Mouse (Mus musculus) left cerebral cortex, postnatal 4 days (tissue): ENCODE measurements around the gene Foxc2. TPM values are rescaled to one million over a fixed set of nuclear protein-coding genes. Genes with fewer than 3 reads are reported as not detected.

ENCODE experiments used
- DNase-seq: peaks from one replicate; pipeline ENCODE4 v3.0.0-alpha.2; 2022
- intact Hi-C: fragments of 180-260 bp; cut with DNase I; formaldehyde crosslinking; loops from one replicate; pipeline ENCODE4 v1.15.1; 2025
- total RNA-seq, 2 experiments: library from RNA; stranded (reverse); gene quantifications; 2 replicates each; pipeline ENCODE4 v1.2.3; 2021

Foxc2 gene
- total RNA-seq, 2 experiments from 2014 or later: 4.3 to 4.4 TPM

DNA sequence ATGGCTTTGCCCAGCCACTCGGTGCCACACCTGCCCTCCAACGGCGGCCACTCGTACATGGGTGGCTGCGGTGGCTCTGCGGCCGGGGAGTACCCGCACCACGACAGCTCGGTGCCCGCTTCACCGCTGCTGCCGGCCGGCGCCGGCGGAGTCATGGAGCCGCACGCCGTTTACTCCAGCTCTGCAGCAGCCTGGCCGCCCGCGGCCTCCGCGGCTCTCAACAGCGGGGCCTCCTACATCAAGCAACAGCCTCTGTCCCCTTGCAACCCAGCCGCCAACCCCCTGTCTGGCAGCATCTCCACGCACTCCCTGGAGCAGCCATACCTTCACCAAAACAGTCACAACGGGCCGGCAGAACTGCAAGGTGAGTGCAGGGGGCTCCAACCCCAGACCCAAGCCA, 31.0 kb upstream of the Foxc2 start:
- no peak for DNase-seq
- intact Hi-C loops: no loop called here

DNA sequence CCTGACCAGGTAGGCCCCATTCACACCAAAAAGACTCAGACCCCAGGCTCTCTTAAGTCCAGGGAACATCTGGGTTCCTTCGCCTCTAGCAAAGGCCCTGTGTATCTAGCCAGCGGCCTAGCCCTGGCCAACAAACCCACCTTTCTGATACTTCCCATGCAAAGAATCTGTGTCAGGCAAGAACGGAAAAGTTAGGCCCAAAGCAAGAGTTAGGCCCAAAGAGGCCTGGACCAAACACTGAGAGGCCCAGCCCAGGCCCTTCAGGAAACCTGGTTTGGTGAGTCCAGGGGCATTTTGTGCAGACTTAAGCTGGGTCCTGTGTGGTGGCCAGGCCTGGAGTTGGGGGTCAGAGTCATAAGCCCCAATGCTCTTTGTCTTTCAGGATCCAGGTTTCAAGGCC, 30.4 kb upstream of the Foxc2 start:
- intact Hi-C loops: no loop called here
- DNase-seq: no peak

GRCm38 (mm10) chr8:121086004-121086900, 29.7 kb upstream of the Foxc2 start:
- intact Hi-C loops: no loop called here

DNA sequence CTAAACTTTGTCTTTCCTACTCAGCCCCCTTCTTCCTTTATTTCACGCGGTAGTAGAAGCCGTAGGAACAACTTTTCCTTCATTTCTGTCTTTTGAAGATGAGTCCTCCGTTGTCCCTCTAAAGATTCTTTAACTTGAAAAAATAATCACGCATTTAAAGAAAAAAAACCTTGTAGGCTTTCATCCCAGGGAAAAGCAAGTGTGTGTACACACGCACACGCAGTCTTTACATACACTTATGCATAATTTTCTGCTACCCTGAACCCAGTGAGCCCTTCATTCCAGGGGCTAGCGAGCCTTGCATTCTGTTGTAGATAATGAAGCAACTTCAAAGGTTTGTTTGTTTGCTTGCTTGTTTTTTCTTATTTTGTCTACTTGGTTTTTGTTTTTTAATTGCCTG, 27.7 kb upstream of the Foxc2 start:
- intact Hi-C loops: no loop called here
- DNase-seq: no peak

More at GRCm38 (mm10) chr8:121086004-121086900, 29.7 kb upstream of the Foxc2 start:
- DNase-seq: no peak

GRCm38 (mm10) chr8:121088871-121089630, 26.9 kb upstream of the Foxc2 start:
- intact Hi-C loops: no loop called here
- DNase-seq: no peak

- intact Hi-C loops: loop anchor here (5.0 kb wide), 1 partner anchor 408 kb away; no protein-coding TSS in a partner anchor
- no peak for DNase-seq
These were observed 26.2 kb upstream of the Foxc2 start for GRCm38 (mm10) chr8:121089631-121090380.

DNA sequence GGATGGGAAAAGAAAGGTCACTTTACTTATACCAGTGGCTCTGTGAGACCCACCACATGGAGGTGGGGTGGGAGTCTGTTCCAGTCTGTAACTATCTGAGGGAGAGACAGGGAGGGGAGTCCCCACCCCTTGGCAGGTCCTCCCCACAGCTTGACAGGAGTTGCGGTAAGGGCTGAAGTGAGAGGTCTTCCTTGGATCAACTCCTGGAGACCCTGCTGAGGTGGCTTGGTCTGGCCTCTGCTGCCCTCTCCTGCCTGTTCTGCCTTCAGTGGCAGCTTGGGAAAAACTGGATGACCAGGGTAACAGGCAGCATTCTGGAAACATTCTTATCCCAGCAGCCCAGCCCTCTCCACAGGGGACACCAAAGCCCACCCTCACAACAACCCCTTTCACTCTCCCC, 25.3 kb upstream of the Foxc2 start:
- DNase-seq: no peak
- intact Hi-C loops: loop anchor here (5.0 kb wide), 1 partner anchor 408 kb away; no protein-coding TSS in a partner anchor

DNA sequence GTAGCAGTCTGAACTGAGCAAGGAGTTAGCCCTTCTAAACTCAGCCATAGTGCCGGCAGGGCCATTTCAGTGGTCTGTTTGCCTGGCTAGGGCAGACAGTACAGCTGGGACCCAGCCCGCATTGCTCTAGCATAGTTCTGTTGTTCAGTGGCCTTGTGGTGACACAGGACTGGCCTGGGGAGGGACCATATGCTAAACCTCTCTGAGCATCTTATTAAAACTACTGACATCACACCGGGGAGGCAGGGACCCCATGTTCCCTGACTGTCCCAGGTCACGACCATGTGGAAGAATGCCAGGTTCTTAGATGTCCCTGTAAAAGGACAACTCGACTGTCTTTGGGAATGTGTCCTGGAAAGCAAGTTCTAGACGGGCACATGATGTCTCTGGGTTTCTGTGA, 23.8 kb upstream of the Foxc2 start:
- DNase-seq: no peak
- intact Hi-C loops: loop anchor here (2.0 to 5.0 kb wide), 2 partner anchors 271 to 410 kb away; no protein-coding TSS in a partner anchor

GRCm38 (mm10) chr8:121092627-121093026, 23.3 kb upstream of the Foxc2 start:
- intact Hi-C loops: loop anchor here (2.0 to 5.0 kb wide), 2 partner anchors 272 to 410 kb away; no protein-coding TSS in a partner anchor
- peak; percentile 89 for DNase-seq

DNA sequence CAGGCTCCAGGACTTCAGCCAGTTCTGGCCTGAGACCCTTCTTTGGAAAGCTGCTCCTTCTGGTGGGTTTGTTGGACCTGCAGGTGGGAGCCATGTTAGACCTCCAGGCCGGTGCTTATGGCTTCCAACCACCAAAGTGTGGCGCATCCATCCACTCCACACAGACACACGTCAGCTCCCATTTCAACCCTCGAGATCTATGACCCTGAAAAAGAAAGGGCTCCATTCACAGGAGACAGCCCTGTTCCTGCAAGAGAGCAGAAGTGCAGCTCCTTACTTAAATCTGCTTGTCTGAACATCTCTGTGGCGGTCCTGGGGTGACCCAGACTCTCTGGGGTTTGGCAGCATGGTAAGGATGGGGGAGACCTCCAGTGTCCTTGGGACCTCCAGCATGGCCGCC, 22.5 kb upstream of the Foxc2 start:
- intact Hi-C loops: loop anchor here (2.0 to 5.0 kb wide), 2 partner anchors 273 to 411 kb away; no protein-coding TSS in a partner anchor
- no peak for DNase-seq

DNA sequence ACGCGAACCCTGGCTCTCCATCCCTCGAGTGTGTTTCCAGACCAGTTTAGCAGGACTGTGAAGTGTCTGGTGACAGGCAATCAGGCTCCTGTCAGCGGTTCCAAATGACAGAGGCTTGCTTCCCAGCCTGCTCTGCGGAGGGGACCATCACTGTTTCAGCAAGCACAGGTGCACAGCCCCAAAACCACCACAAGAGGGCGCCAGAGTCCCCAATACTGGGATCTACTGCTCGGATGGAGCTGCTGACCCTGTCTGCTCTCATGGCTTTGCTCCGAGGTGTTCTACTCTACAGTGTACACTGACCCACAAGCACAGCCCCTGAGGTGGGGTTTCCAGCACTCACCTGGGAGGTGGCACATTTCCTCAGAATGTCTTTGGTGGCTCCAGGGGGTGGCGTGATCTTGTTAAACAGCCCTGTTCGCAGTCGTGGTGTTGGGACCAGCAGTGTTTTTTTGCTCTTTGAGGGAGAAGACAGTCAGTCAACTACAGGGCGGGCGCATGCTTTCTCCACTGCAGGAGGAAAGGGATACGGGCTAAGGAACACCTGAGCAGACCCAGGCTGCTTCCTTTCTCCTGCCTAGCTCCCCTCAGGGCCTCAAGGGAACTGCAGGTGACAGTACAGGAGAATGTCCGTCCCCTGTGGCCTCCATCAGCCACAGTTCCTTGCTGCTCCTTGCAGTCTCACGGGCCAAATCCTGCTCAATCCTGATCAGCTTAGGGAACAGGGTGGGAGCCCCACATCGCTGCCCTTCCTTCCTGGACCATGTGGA, 11.7 kb upstream of the Foxc2 start:
- DNase-seq: peak; percentile 85
- intact Hi-C loops: no loop called here

- DNase-seq: peak; percentile 99
- intact Hi-C loops: no loop called here
These were observed 8.0 kb upstream of the Foxc2 start, which contains the start of gene Mthfsd for GRCm38 (mm10) chr8:121107668-121108656. TSS of gene Mthfsd (minus strand) at chr8:121108392.

GRCm38 (mm10) chr8:121108657-121109056, 7.3 kb upstream of the Foxc2 start:
- intact Hi-C loops: no loop called here
- no peak for DNase-seq

- DNase-seq: no peak
These were observed 4.6 kb upstream of the Foxc2 start for GRCm38 (mm10) chr8:121111145-121111907.

DNA sequence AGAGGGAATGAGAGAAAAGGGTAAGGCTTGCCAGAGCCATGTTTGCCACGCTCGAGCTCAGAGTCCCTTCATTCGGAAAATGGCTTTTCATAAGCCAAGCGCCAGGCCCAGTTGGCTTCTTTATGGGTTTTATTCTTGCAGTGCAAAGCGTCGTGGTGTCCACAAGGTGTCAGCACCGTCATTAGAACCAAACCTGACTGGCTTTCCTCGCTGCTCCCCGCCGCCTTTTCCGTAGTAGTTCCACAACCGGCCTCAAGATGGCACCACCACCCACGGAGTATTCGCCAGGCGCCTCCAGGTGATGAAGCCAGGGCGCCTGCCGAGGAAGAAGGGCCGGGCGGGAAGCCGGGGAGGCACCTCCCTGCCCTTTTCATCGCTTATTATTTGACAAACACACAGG, 2.7 kb upstream of the Foxc2 start:
- intact Hi-C loops: loop anchor here (2.0 kb wide), 1 partner anchor 400 kb away; no protein-coding TSS in a partner anchor
- peak; percentile 93 for DNase-seq

More at GRCm38 (mm10) chr8:121111145-121111907, 4.6 kb upstream of the Foxc2 start:
- intact Hi-C loops: no loop called here

DNA sequence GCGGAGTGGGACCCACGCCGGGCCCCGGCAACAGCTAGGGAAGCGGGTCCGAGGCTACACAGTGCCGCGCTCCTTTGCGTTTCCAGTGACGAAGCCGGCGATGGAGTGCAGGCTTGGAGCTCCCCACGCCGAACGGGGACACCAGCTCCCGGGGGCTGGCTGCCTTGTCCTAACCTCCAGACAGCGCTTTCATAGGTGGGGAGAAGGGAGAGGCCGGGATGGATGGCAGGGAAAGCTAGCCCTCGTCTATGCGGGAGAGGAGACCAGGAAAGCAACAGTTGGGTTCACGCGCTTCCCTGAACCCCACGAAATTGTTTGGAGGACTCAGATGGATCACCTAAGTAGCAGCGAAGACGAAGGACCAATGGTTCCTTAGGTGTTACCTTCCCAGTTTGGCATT, 835 bp upstream of the Foxc2 start:
- no peak for DNase-seq
- intact Hi-C loops: loop anchor here (5.0 kb wide), 1 partner anchor 277 kb away; no protein-coding TSS in a partner anchor

DNA sequence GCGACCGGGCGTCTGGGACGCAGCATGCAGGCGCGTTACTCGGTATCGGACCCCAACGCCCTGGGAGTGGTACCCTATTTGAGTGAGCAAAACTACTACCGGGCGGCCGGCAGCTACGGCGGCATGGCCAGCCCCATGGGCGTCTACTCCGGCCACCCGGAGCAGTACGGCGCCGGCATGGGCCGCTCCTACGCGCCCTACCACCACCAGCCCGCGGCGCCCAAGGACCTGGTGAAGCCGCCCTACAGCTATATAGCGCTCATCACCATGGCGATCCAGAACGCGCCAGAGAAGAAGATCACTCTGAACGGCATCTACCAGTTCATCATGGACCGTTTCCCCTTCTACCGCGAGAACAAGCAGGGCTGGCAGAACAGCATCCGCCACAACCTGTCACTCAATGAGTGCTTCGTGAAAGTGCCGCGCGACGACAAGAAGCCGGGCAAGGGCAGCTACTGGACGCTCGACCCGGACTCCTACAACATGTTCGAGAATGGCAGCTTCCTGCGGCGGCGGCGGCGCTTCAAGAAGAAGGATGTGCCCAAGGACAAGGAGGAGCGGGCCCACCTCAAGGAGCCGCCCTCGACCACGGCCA, 717 bp downstream of the Foxc2 start:
- intact Hi-C loops: loop anchor here (5.0 kb wide), 1 partner anchor 276 kb away; no protein-coding TSS in a partner anchor
- no peak for DNase-seq
